Mouse (Mus musculus) limb, embryonic 11.5 days (tissue): ENCODE data around the gene Slc39a5. TPM values are rescaled to one million over a fixed set of nuclear protein-coding genes. Genes with fewer than 3 reads are reported as not detected.

Experiments used
- ATAC-seq: fragments of 200-750 bp; cut with Nextera tagmentation; 2 replicates; pipeline ENCODE4 v1.8.0; 2017; ENCODE audit warnings: low read depth; ENCODE audit not compliant: insufficient number of reproducible peaks, low FRiP score, low TSS enrichment
- DNase-seq: peaks from one replicate; pipeline ENCODE4 v3.0.0-alpha.2; 2015; ENCODE audit warnings: low spot score
- H3K27ac ChIP-seq: fragments of 300-500 bp; sonication (generic); replicated peaks from 2 replicates; pipeline ENCODE4 v1.5.1; 2014; ENCODE audit warnings: low read depth, mild to moderate bottlenecking, low read length
- H3K27me3 ChIP-seq: fragments of 300-500 bp; sonication (generic); 2 replicates; pipeline ENCODE4 v1.6.1; 2014; ENCODE audit warnings: mild to moderate bottlenecking, low read length, mixed read lengths; ENCODE audit not compliant: control insufficient read depth, insufficient read depth
- H3K36me3 ChIP-seq: fragments of 300-500 bp; sonication (generic); 2 replicates; pipeline ENCODE4 v1.6.1; 2014; ENCODE audit warnings: mild to moderate bottlenecking, low read length, moderate library complexity, mixed read lengths; ENCODE audit not compliant: control insufficient read depth, insufficient read depth
- H3K4me1 ChIP-seq: fragments of 300-500 bp; sonication (generic); 2 replicates; pipeline ENCODE4 v1.6.1; 2014; ENCODE audit warnings: low read length, mixed read lengths; ENCODE audit not compliant: control insufficient read depth, insufficient read depth
- H3K4me2 ChIP-seq: fragments of 300-500 bp; sonication (generic); 2 replicates; pipeline ENCODE4 v1.6.1; 2014; ENCODE audit warnings: low read depth, mild to moderate bottlenecking, moderate library complexity; ENCODE audit not compliant: severe bottlenecking
- H3K4me3 ChIP-seq: fragments of 300-500 bp; sonication (generic); 2 replicates; pipeline ENCODE4 v1.5.1; 2014; ENCODE audit warnings: low read depth, low read length
- H3K9ac ChIP-seq: fragments of 300-500 bp; sonication (generic); 2 replicates; pipeline ENCODE4 v1.6.1; 2014; ENCODE audit warnings: mild to moderate bottlenecking, low read length
- H3K9me3 ChIP-seq: fragments of 300-500 bp; sonication (generic); 2 replicates; pipeline ENCODE4 v1.6.1; 2016; ENCODE audit warnings: low read length; ENCODE audit not compliant: control insufficient read depth
- WGBS: fragments of 180-500 bp; shearing (Covaris S2); extraction: QIAGEN DNeasy Blood & Tissue Kit; methylation state at CpG from one replicate; pipeline ENCODE4 v1.1.7; 2014; 5-methylcytosine and 5-hydroxymethylcytosine counted together
- polyA plus RNA-seq: library from polyadenylated mRNA; unstranded; fragments of >200 nt; fragmentation: Nextera tagmentation; extraction: Ambion mirVana; gene quantifications from 2 replicates; pipeline ENCODE4 v1.2.1, GENCODE M21; 2014

The Slc39a5 gene
- polyA plus RNA-seq, 1 experiment from 2014 or later = 0.07 TPM

DNA sequence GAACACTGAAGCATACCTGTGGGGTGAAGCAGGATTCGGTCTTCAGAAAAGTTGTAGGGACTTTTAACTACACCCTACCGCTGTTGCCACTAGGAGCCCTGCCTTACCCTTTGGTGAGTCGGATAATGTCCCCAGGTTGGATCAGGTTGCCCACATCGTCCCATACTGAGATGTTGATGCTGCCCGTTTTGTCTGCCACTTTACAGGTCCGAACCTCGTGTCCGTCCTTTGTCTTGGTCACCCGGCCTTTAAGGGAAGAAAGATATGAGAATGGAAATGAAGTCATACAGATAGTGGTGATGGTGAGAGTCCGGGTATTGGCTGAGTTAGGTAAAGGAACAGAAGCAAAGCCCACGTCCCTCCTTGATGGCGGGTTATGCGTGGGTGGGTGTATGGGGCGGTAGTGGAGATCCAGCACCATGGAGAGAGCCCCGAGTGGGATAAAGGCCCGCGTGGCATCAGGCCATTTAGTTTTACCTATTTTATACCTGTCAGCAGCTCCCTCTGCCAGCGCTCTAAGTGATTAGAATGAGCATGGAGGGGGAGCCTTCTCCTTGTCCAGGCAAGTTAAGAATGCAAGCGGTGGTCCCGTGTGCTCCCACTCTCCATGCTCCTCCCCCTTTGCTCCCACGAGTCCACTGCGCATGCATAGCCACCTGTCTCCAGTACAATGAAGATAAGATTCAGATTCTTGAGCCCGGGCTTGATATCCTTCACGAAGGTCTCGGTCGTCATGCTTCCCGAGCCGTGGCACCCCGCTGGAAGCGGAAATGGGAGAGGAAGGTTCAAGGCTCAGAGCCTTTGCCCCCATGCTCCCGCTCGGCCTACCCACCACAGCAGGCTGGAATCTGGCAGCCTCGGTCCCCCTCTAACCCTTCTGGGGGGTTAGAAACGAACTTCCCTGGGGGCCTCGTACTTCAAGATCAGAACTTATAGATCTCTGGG is 7.8 kb upstream of the Slc39a5 start:
- DNase-seq = peak; percentile 35
- Histone ChIP-seq H3K4me1 (peaks cover 15% of the 10 kb centered on the region), H3K27ac (no peak overlapping the region), H3K4me2 (peak overlapping the region; percentile 85), H3K36me3 (peaks cover 3% of the 10 kb centered on the region; the same call in 1 of the 2 replicates), H3K9ac (peak overlapping the region; percentile 68), H3K4me3 (peak overlapping the region; percentile 62), H3K9me3 (no peaks in the 10 kb centered on the region), H3K27me3 (no peaks in the 10 kb centered on the region)
- no peak for ATAC-seq
- WGBS = 21% methylated on average over 35 of the region's 35 CpGs

DNA sequence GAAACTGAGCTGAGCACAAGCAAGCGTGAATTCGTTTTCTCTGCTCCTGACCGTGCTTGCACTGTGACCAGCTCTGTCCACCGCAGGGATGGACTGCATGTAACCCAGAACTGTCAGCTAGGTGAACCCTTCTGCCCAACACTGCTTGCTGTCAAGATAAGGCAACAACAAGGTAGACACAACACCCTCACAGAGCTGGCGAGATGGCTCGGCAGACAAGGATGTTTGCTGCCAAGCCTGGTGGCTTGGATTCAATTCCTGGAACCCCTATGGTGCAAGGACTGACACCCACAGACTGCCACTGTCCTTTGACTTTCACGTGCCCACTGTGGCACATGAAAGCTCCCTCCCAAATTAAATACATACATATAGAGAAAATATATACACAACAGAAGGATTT is 2.9 kb upstream of the Slc39a5 start:
- DNase-seq (no peak), ATAC-seq (no peak)
- Histone ChIP-seq H3K4me2 (no peak overlapping the region), H3K27ac (no peak overlapping the region), H3K9me3 (no peaks in the 10 kb centered on the region), H3K9ac (no peak overlapping the region), H3K4me3 (no peak overlapping the region), H3K4me1 (peaks cover 5% of the 10 kb centered on the region), H3K36me3 (peaks cover 3% of the 10 kb centered on the region; the same call in 1 of the 2 replicates), H3K27me3 (no peaks in the 10 kb centered on the region)
- 93% methylated on average over 7 of the region's 7 CpGs for WGBS

DNA sequence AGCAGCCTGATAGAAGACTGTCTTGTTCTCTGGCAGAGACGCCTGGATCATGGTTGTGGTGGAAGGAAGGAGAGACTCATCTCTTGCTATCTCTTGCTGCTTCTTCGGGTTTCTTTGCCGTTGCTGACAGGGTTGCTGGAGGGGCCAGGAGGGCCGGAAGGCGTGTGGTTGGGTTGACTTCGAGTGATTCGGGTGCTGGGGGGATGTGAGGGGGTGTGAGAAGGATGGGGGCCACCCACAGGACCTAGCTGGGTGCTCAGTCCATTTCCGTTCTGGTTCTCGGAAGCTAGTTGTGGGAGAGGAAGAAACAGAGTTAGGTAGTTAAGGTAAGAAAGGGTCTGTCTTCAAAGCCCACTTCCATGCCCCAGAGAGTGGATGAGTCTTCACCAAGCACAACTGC is 609 bp upstream of the Slc39a5 start:
- H3K36me3 ChIP-seq = peaks cover 3% of the 10 kb centered on the region

GRCm38 (mm10) chr10:128400338-128400737 is 691 bp downstream of the Slc39a5 start:
- Histone ChIP-seq H3K4me1 (peaks cover 5% of the 10 kb centered on the region; the same call in 1 of the 2 replicates), H3K4me2 (no peak overlapping the region), H3K27me3 (no peaks in the 10 kb centered on the region), H3K27ac (no peak overlapping the region), H3K4me3 (no peak overlapping the region), H3K9ac (no peak overlapping the region), H3K36me3 (no peaks in the 10 kb centered on the region; the same call in 1 of the 2 replicates), H3K9me3 (no peaks in the 10 kb centered on the region)
- DNase-seq = no peak
- 25% methylated on average over 5 of the region's 5 CpGs for WGBS
- no peak for ATAC-seq

More for the DNA sequence above, 609 bp upstream of the Slc39a5 start:
- no peaks in the 10 kb centered on the region for H3K27me3 ChIP-seq
- H3K4me3 ChIP-seq = no peak overlapping the region
- no peak overlapping the region for H3K9ac ChIP-seq
- 75% methylated on average over 9 of the region's 9 CpGs for WGBS
- no peaks in the 10 kb centered on the region for H3K9me3 ChIP-seq
- no peak for ATAC-seq
- H3K4me2 ChIP-seq = no peak overlapping the region
- H3K27ac ChIP-seq = no peak overlapping the region
- H3K4me1 ChIP-seq = peaks cover 5% of the 10 kb centered on the region; the same call in 1 of the 2 replicates
- no peak for DNase-seq

DNA sequence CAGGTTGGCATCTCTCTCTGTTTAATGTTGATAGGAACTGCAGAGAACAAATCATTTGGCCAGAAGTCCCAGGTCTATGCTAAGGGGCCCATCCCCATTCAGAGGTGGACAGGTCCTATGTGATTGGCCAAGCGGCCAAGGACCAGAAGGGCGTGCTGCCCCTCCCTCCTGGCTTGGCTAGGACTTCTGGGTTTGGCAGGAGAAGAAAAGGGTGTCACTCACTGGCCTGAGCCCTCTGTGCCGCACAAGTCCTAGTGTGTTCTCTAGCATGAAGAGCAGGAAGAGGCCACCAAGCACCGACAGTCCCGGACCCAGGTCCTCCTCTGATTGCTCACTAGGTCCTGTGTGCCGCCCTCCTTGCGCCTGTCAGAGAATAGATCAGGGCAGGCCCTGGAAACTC is 3.6 kb downstream of the Slc39a5 start:
- Histone ChIP-seq H3K9me3 (no peaks in the 10 kb centered on the region), H3K4me2 (no peak overlapping the region), H3K27me3 (no peaks in the 10 kb centered on the region), H3K27ac (0 out of 2 replicates have a peak overlapping the region, but pooled peaks have one; percentile 16), H3K36me3 (peaks cover 2% of the 10 kb centered on the region), H3K4me3 (no peak overlapping the region), H3K9ac (no peak overlapping the region), H3K4me1 (peaks cover 5% of the 10 kb centered on the region; the same call in 1 of the 2 replicates)
- DNase-seq = no peak
- WGBS = 66% methylated on average over 7 of the region's 7 CpGs
- ATAC-seq = no peak

DNA sequence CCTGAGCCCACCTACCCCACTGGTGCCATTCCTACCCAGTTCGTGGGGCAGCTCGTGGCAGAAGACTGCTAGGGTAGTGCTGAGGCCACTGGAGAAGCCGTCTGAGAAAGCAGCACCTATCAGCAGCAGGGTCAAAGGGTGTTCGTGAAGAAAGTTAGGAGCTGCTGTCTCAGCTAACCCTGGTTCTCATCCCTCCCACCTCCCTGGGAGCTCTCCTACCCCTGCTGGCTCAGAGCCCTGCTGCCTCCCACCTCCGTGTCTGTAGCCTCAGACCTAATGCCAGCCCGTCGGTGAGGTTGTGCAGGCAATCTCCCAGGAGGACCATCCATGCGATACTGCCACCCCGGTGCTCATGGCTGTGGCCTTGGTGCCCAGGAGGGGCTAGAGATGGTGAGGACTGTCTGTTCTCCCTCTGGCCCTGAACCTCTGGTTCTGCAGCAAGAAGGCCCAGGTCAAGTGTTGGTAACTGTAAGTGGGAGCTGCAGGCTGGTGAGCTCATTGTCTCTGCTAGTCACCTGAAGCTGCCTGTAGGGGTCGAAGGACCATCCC is 4.2 kb downstream of the Slc39a5 start:
- no peak overlapping the region for H3K27ac ChIP-seq
- DNase-seq = no peak
- H3K4me1 ChIP-seq = peaks cover 5% of the 10 kb centered on the region; the same call in 1 of the 2 replicates
- H3K36me3 ChIP-seq = peaks cover 6% of the 10 kb centered on the region
- ATAC-seq = no peak
- H3K4me2 ChIP-seq = no peak overlapping the region
- H3K9ac ChIP-seq = no peak overlapping the region
- WGBS = 70% methylated on average over 10 of the region's 10 CpGs
- no peaks in the 10 kb centered on the region for H3K27me3 ChIP-seq
- H3K9me3 ChIP-seq = no peaks in the 10 kb centered on the region
- H3K4me3 ChIP-seq = no peak overlapping the region

DNA sequence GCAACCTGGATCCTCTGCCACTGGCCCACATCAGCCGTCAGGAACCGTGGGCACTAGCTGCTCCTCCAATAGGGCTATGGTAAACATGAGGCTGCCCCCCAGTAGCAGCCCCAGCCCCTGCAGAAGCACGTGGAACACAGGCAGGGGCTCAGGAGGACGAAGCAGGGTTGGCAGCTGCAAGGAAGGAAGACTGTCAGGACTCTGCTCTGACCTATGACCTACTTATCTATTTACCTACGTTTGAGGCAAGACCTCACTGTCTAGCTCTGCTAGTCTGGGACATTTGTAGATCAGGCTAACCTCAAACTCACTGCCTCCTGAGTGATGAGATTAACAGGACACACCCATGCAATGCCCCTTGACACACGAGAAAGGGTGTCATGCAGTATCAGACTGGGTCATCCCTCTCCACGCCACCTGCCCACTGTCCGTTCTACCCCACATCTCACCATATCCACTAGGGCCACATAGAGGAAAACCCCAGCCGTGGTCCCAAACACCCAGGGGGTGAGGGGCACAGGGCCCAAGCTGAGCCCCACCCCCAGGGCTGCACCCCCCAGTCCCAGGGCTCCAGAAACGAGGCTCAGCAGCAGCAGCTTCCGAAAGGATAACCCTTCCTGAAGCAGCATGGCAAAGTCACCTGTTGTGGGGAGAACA is 4.9 kb downstream of the Slc39a5 start:
- no peak overlapping the region for H3K4me2 ChIP-seq
- H3K27me3 ChIP-seq = no peaks in the 10 kb centered on the region
- H3K4me1 ChIP-seq = peaks cover 5% of the 10 kb centered on the region; the same call in 1 of the 2 replicates
- H3K4me3 ChIP-seq = no peak overlapping the region
- H3K27ac ChIP-seq = no peak overlapping the region
- no peak overlapping the region for H3K9ac ChIP-seq
- DNase-seq = no peak
- no peaks in the 10 kb centered on the region for H3K9me3 ChIP-seq
- H3K36me3 ChIP-seq = peaks cover 9% of the 10 kb centered on the region
- WGBS = 73% methylated on average over 11 of the region's 11 CpGs
- ATAC-seq = no peak

DNA sequence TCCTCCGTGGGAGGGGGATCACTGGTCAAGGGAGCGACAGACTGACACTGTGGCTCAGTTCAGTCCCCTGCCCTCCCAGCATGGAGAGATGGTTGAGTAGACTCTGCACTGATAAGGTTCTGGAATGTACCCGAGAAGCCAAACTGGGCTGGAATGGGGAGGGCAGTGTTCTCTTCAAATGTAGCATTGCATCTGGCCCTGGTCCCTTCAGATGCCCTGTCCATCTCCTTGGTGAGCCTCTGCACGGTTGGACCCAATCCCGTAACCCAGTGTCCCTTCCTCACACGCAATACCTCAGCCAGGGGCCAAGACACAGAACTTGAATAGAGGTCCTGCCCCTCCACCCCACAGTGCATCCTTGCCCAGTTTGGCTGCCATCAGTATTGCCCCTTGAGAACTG is 9.2 kb downstream of the Slc39a5 start:
- Histone ChIP-seq H3K36me3 (peaks cover 44% of the 10 kb centered on the region), H3K4me3 (no peak overlapping the region), H3K9ac (no peak overlapping the region), H3K27ac (no peak overlapping the region), H3K27me3 (no peaks in the 10 kb centered on the region), H3K9me3 (no peaks in the 10 kb centered on the region), H3K4me1 (no peaks in the 10 kb centered on the region), H3K4me2 (no peak overlapping the region)
- no peak for DNase-seq
- ATAC-seq = no peak
- 79% methylated on average over 6 of the region's 6 CpGs for WGBS
